In the genomic region with DNA sequence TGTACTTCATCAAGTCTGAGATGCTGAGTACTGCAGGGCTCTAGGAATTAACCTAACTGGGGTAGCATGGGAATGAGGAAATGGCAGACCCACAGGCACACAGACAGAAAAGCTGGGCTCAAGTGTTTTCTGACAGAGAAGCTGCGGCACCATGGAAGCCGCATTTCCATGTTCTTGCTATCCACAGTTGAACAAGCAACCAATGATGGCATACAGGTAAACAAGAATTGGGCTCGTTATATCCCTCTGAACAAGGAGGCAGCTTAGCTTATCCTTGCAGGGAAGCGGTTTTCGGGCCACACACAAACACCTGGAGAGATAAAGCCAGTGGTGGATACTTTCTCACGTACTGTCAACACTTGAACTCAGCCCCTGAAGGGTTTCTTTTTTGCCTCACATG, we compare ENCODE assay signal across 25 mouse cellular contexts.
DNase-seq lines count a peak whose midpoint lies in the region; ATAC-seq lines count a peak whose summit lies in the region.
"Had no signal": no experiment of that assay in that cellular context is flagged by ENCODE, and none has a peak within 500 bp of the region (broad histone marks: within the 10 kb centered on the region; RNA-seq: fewer than 3 reads in every experiment).

No protein-coding gene starts in this region.

- no peak overlapping the region for H3K9ac ChIP-seq in liver, embryonic 11.5 days (ENCODE audit: low read depth, low read length)
- H3K9ac ChIP-seq: embryonic facial prominence, embryonic 13.5 days; embryonic facial prominence, embryonic 15.5 days; forebrain, embryonic 12.5 days had no signal

- DNase-seq in heart, adult 11 months, result peak; percentile 82
- DNase-seq in heart, postnatal 10 days, result no peak
- peak; percentile 18 for DNase-seq in liver, embryonic 11.5 days (ENCODE audit: low spot score)
- DNase-seq in liver, result no peak
- DNase-seq in urinary bladder, adult 2 months (ENCODE audit: low spot score), result peak; percentile 2
- no peak for DNase-seq in urinary bladder, postnatal 10 days (ENCODE audit: low spot score)
- peak; percentile 10 to 26 for DNase-seq in urinary bladder, postnatal 4 days (ENCODE audit: low spot score in 2 of 2)
- DNase-seq in urinary bladder, adult 18-20 months (ENCODE audit: low spot score in 2 of 2), result no peak
- DNase-seq: adrenal gland, adult 2 months; adrenal gland, postnatal 10 days; adrenal gland, postnatal 25 days; B cell, adult 2 months; cerebellum, adult 11 months; cerebellum, adult 18-20 months; cerebellum, adult 8-10 months; cerebellum, adult 9-11 months; cerebellum, postnatal 14 days; cerebellum, postnatal 36 days had no signal

- peaks cover 3% of the 10 kb centered on the region; the same call in 1 of the 2 replicates for H3K4me1 ChIP-seq in liver, embryonic 11.5 days (replicated peaks; ENCODE audit: control insufficient read depth, insufficient read depth, low read length)

- no peak for ATAC-seq in liver, embryonic 11.5 days (replicated peaks; ENCODE audit: low FRiP score)
- ATAC-seq: CD4-positive, CD25-positive, alpha-beta regulatory T cell, adult 4 months; forebrain, embryonic 14.5 days had no signal

- WGBS in liver, embryonic 11.5 days, result 92% methylated on average over 6 of the region's 6 CpGs

- no peaks in the 10 kb centered on the region for H3K36me3 ChIP-seq in liver, embryonic 11.5 days (ENCODE audit: control insufficient read depth, insufficient read depth, low read length)
- H3K36me3 ChIP-seq: embryonic facial prominence, embryonic 13.5 days; embryonic facial prominence, embryonic 15.5 days; forebrain, embryonic 10.5 days; forebrain, embryonic 12.5 days had no signal

- H3K27me3 ChIP-seq in liver, embryonic 11.5 days (replicated peaks; ENCODE audit: control insufficient read depth, insufficient read depth, low read length), result no peaks in the 10 kb centered on the region
- H3K27me3 ChIP-seq: embryonic facial prominence, embryonic 13.5 days; embryonic facial prominence, embryonic 15.5 days; forebrain, embryonic 12.5 days had no signal

- no peak overlapping the region for H3K27ac ChIP-seq in liver, embryonic 11.5 days (ENCODE audit: low read depth, low read length)
- H3K27ac ChIP-seq: embryonic facial prominence, embryonic 13.5 days; embryonic facial prominence, embryonic 15.5 days; forebrain, embryonic 10.5 days; forebrain, embryonic 12.5 days had no signal

- H3K4me2 ChIP-seq in liver, embryonic 11.5 days, result no peak overlapping the region
- H3K4me2 ChIP-seq: embryonic facial prominence, embryonic 15.5 days; forebrain, embryonic 12.5 days had no signal

- H3K4me3 ChIP-seq in liver, embryonic 11.5 days (ENCODE audit: low read depth, low read length), result no peak overlapping the region
- H3K4me3 ChIP-seq: embryonic facial prominence, embryonic 13.5 days; embryonic facial prominence, embryonic 15.5 days; erythroblast, embryonic 14.5 days; forebrain, embryonic 10.5 days; forebrain, embryonic 12.5 days had no signal

- intact Hi-C loops in heart, postnatal 10 days (cut with DNase I), result no loop called here

- H3K9me3 ChIP-seq in liver, embryonic 11.5 days (ENCODE audit: control insufficient read depth, low read length), result no peaks in the 10 kb centered on the region
- H3K9me3 ChIP-seq: embryonic facial prominence, embryonic 15.5 days; forebrain, embryonic 12.5 days had no signal

Comparison
In these comparisons a context has a peak if more than half of its experiments do, and no peak if none do; other contexts are left out.
1. DNase-seq: peak in heart, adult 11 months (single experiment), liver, embryonic 11.5 days (single experiment), urinary bladder, adult 2 months (single experiment) and urinary bladder, postnatal 4 days (2 of 2); none in heart, postnatal 10 days (0 of 2), liver (single experiment), urinary bladder, postnatal 10 days (single experiment) and urinary bladder, adult 18-20 months (0 of 2).